Mouse (Mus musculus) c-Kit-negative CD71-positive TER-119-positive erythroid progenitor cells, embryonic 14.5 days (primary cell): Measurements from ENCODE around the gene 4930486L24Rik.
"Not testable (repeated sequence)": the region's sequence is repeated elsewhere in the genome, so short reads cannot be mapped to it uniquely, and the experiment has no call there.

Experiments
- DNase-seq: peaks from one replicate; pipeline ENCODE4 v3.0.0-alpha.2; 2013; ENCODE audit warnings: low read depth, low spot score

The 4930486L24Rik gene

GRCm38 (mm10) chr13:60864281-60864680 is at the start of gene 4930486L24Rik:
Gene 4930486L24Rik (minus strand): TSS chr13:60864475.
- DNase-seq: no peak

- DNase-seq: not testable (repeated sequence)
Observed at GRCm38 (mm10) chr13:60904780-60905179, 40.5 kb upstream of the 4930486L24Rik start, which contains the start of gene Tpbpb. Gene Tpbpb (minus strand): TSS chr13:60904880.

GRCm38 (mm10) chr13:60897328-60897727 is 33.1 kb upstream of the 4930486L24Rik start, which contains the start of gene Ctla2b:
Gene Ctla2b (minus strand): TSS chr13:60897447.
- DNase-seq: no peak

GRCm38 (mm10) chr13:60896794-60897193 is 32.5 kb upstream of the 4930486L24Rik start, which contains the start of gene Gm49392:
Gene Gm49392 (minus strand): TSS chr13:60896894.
- not testable (repeated sequence) for DNase-seq

GRCm38 (mm10) chr13:60895406-60896160 is 31.3 kb upstream of the 4930486L24Rik start:
- DNase-seq: no peak

- no peak for DNase-seq
Observed at GRCm38 (mm10) chr13:60892301-60892700, 28.0 kb upstream of the 4930486L24Rik start.

- DNase-seq: no peak
Observed at GRCm38 (mm10) chr13:60848241-60849120, 15.8 kb downstream of the 4930486L24Rik start.

GRCm38 (mm10) chr13:60843153-60843552 is 21.1 kb downstream of the 4930486L24Rik start:
- no peak for DNase-seq

- no peak for DNase-seq
Observed at GRCm38 (mm10) chr13:60842703-60843102, 21.6 kb downstream of the 4930486L24Rik start.

- DNase-seq: no peak
Observed at GRCm38 (mm10) chr13:60839353-60839902, 24.8 kb downstream of the 4930486L24Rik start.

GRCm38 (mm10) chr13:60826052-60826451 is 38.2 kb downstream of the 4930486L24Rik start:
- no peak for DNase-seq

- DNase-seq: no peak
Observed at GRCm38 (mm10) chr13:60820486-60821175, 43.6 kb downstream of the 4930486L24Rik start.

- DNase-seq: no peak
Observed at GRCm38 (mm10) chr13:60819469-60819868, 44.8 kb downstream of the 4930486L24Rik start.

- no peak for DNase-seq
Observed at GRCm38 (mm10) chr13:60813722-60814121, 50.6 kb downstream of the 4930486L24Rik start.

GRCm38 (mm10) chr13:60812768-60813167 is 51.5 kb downstream of the 4930486L24Rik start:
- no peak for DNase-seq

GRCm38 (mm10) chr13:60809690-60810089 is 54.6 kb downstream of the 4930486L24Rik start:
- DNase-seq: no peak

- DNase-seq: no peak
Observed at GRCm38 (mm10) chr13:60802749-60803148, 61.5 kb downstream of the 4930486L24Rik start, which contains the start of gene Ctsll3. Gene Ctsll3 (minus strand): TSS chr13:60802849.
